Mouse (Mus musculus) 3T3-L1 (cell line): ENCODE measurements around the gene Nrp2.

Experiments used
- DNase-seq: peaks from one replicate; pipeline ENCODE4 v3.0.0-alpha.2; 2015; ENCODE audit warnings: low read depth, low spot score

The Nrp2 gene

GRCm38 (mm10) chr1:62751011-62752006, 48.2 kb downstream of the Nrp2 start:
- DNase-seq = peak; percentile 91

- DNase-seq = no peak
Observed at GRCm38 (mm10) chr1:62752055-62752454, 49.0 kb downstream of the Nrp2 start.

GRCm38 (mm10) chr1:62752661-62753333, 49.7 kb downstream of the Nrp2 start:
- DNase-seq = peak; percentile 46

- no peak for DNase-seq
Observed at GRCm38 (mm10) chr1:62754066-62754835, 51.2 kb downstream of the Nrp2 start.

- DNase-seq = no peak
Observed at GRCm38 (mm10) chr1:62760086-62760485, 57.0 kb downstream of the Nrp2 start.

GRCm38 (mm10) chr1:62760565-62760964, 57.5 kb downstream of the Nrp2 start:
- DNase-seq = no peak

GRCm38 (mm10) chr1:62763779-62764178, 60.7 kb downstream of the Nrp2 start:
- DNase-seq = peak; percentile 77

GRCm38 (mm10) chr1:62765171-62765570, 62.1 kb downstream of the Nrp2 start:
- no peak for DNase-seq

GRCm38 (mm10) chr1:62766766-62767165, 63.7 kb downstream of the Nrp2 start:
- DNase-seq = peak; percentile 54

GRCm38 (mm10) chr1:62767611-62768010, 64.5 kb downstream of the Nrp2 start:
- DNase-seq = peak; percentile 69

GRCm38 (mm10) chr1:62770576-62770975, 67.5 kb downstream of the Nrp2 start:
- DNase-seq = no peak

GRCm38 (mm10) chr1:62772391-62772790, 69.3 kb downstream of the Nrp2 start:
- DNase-seq = no peak

GRCm38 (mm10) chr1:62773105-62773920, 70.2 kb downstream of the Nrp2 start:
- DNase-seq = no peak

GRCm38 (mm10) chr1:62773921-62774191, 70.8 kb downstream of the Nrp2 start:
- DNase-seq = no peak

GRCm38 (mm10) chr1:62774288-62775218, 71.5 kb downstream of the Nrp2 start:
- peak; percentile 28 for DNase-seq

GRCm38 (mm10) chr1:62777320-62778235, 74.5 kb downstream of the Nrp2 start:
- peak; percentile 73 for DNase-seq

- no peak for DNase-seq
Observed at GRCm38 (mm10) chr1:62778910-62779309, 75.8 kb downstream of the Nrp2 start.

GRCm38 (mm10) chr1:62780068-62780761, 77.1 kb downstream of the Nrp2 start:
- no peak for DNase-seq
